Mouse (Mus musculus): ENCODE results near the gene Fat4. TPM values are rescaled to one million over a fixed set of nuclear protein-coding genes. Genes with fewer than 3 reads are reported as not detected.

The Fat4 gene
- 0.03 TPM for total RNA-seq (2023)

GRCm38 (mm10) chr3:38886890-38887355 lies at the start of gene Fat4:
Gene Fat4 (plus strand): TSS chr3:38886940.

Data from CD8-positive naive resting alpha-beta T cell, adult 57 days (primary cell).